Mouse (Mus musculus): ENCODE measurements around the gene Ltbp4.

Ltbp4 gene

GRCm38 (mm10) chr7:27337175-27337853 is at the start of gene Ltbp4:
TSS of gene Ltbp4 (minus strand) at chr7:27337692.
- no peak for DNase-seq (ENCODE audit: low spot score)

GRCm38 (mm10) chr7:27384731-27385130 is 47.2 kb upstream of the Ltbp4 start:
- DNase-seq (ENCODE audit: low spot score), result no peak

GRCm38 (mm10) chr7:27384134-27384533 is 46.6 kb upstream of the Ltbp4 start:
- no peak for DNase-seq (ENCODE audit: low spot score)

- no peak for DNase-seq (ENCODE audit: low spot score)
Observed at GRCm38 (mm10) chr7:27383233-27383632, 45.7 kb upstream of the Ltbp4 start.

GRCm38 (mm10) chr7:27381560-27381959 is 44.1 kb upstream of the Ltbp4 start:
- DNase-seq (ENCODE audit: low spot score), result no peak

GRCm38 (mm10) chr7:27381009-27381408 is 43.5 kb upstream of the Ltbp4 start:
- DNase-seq (ENCODE audit: low spot score), result no peak

GRCm38 (mm10) chr7:27379836-27380235 is 42.3 kb upstream of the Ltbp4 start:
- DNase-seq (ENCODE audit: low spot score), result no peak

- no peak for DNase-seq (ENCODE audit: low spot score)
Observed at GRCm38 (mm10) chr7:27378431-27378830, 40.9 kb upstream of the Ltbp4 start.

- no peak for DNase-seq (ENCODE audit: low spot score)
Observed at GRCm38 (mm10) chr7:27375274-27375673, 37.8 kb upstream of the Ltbp4 start.

- no peak for DNase-seq (ENCODE audit: low spot score)
Observed at GRCm38 (mm10) chr7:27371715-27372462, 34.4 kb upstream of the Ltbp4 start.

- no peak for DNase-seq (ENCODE audit: low spot score)
Observed at GRCm38 (mm10) chr7:27369111-27369510, 31.6 kb upstream of the Ltbp4 start.

GRCm38 (mm10) chr7:27367976-27368375 is 30.5 kb upstream of the Ltbp4 start:
- DNase-seq (ENCODE audit: low spot score), result no peak

- DNase-seq (ENCODE audit: low spot score), result no peak
Observed at GRCm38 (mm10) chr7:27366082-27366844, 28.8 kb upstream of the Ltbp4 start.

GRCm38 (mm10) chr7:27364379-27364778 is 26.9 kb upstream of the Ltbp4 start:
- no peak for DNase-seq (ENCODE audit: low spot score)

GRCm38 (mm10) chr7:27361283-27361946 is 23.9 kb upstream of the Ltbp4 start:
- DNase-seq (ENCODE audit: low spot score), result peak; percentile 98

- no peak for DNase-seq (ENCODE audit: low spot score)
Observed at GRCm38 (mm10) chr7:27360749-27361148, 23.3 kb upstream of the Ltbp4 start.

GRCm38 (mm10) chr7:27359706-27360358 is 22.3 kb upstream of the Ltbp4 start:
- no peak for DNase-seq (ENCODE audit: low spot score)

GRCm38 (mm10) chr7:27359162-27359561 is 21.7 kb upstream of the Ltbp4 start:
- DNase-seq (ENCODE audit: low spot score), result no peak

- no peak for DNase-seq (ENCODE audit: low spot score)
Observed at GRCm38 (mm10) chr7:27357595-27357978, 20.1 kb upstream of the Ltbp4 start.

- no peak for DNase-seq (ENCODE audit: low spot score)
Observed at GRCm38 (mm10) chr7:27356861-27357594, 19.5 kb upstream of the Ltbp4 start, which contains the start of gene Gm20479. TSS of gene Gm20479 (minus strand) at chr7:27357419.

- DNase-seq (ENCODE audit: low spot score), result no peak
Observed at GRCm38 (mm10) chr7:27356248-27356647, 18.8 kb upstream of the Ltbp4 start.

Measured in layer of hippocampus, adult 9-10 months (tissue).